Mouse (Mus musculus): ENCODE data around the gene Adipor1.

DNA sequence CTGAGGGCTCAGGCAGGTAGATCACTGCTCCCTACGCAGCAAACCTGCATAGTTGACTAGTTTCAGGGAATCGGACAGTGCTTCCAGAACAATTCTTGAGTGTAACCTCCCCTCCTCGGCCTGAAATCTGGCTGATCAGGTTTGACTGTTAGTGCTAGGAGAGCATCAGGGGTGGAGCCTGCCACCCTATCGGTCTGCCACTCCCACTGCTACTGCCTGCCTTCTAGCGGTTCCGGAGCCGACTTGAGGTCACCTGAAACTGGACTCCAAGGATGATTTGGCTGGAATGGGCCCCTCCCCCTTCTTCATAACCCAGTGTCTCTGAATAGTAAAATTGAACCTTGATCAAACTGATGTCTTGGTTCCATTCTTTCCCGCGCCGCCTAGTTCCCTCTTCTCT is 17.8 kb downstream of the Adipor1 start:
- TF ChIP-seq CTCF (IDR thresholded peaks at IDR 0.05): no peak
- no peak for TF ChIP-seq EP300 (IDR thresholded peaks at IDR 0.05)

Data from lung, postnatal 0 days (tissue).